Mouse (Mus musculus): ENCODE measurements around the gene Fgf10. TPM values are rescaled to one million over a fixed set of nuclear protein-coding genes. Genes with fewer than 3 reads are reported as not detected.

Fgf10 gene
- total RNA-seq, 2 experiments from 2014 or later, result 5.3 to 6.3 TPM

DNA sequence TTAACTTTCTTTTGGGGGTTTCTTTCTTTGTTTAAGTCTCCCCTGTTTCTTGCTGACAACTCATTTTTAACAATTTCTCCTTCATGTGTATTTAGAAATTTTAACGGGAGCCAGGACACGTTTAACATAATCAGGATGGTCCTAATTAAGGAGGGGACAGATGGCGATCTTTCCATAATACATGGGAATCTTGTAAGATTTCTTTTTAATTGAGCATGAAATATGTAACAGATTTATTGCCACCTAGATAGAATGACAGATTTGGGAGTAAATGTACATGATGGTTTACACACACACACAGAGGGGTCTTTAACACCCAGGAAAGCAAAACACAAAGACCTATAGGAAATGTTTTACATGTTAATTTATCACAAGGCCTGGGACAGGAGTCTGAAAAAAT is 137.1 kb downstream of the Fgf10 start:
- intact Hi-C loops (cut with DNase I), result no loop called here
- DNase-seq (ENCODE audit: extremely low spot score in 1 of 2, low spot score in 2 of 2), result no peak

DNA sequence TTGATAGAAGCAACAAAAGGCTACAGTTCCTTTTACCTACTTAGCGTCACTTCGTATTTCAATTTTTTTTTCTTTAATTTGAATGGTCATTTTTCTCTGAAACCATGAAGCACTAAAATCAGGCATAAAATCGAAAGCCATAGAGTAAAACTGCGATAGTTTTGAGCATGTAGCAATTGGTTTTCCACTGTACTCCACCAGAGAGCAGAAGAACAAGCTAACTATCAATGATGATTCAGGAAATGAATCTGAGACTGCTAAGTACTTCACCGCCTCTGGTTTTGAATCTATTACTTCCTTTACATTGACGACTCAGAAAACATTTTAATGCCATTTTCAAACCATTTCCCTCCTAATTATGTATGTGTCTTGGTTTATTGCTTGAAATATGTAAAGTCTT is 150.2 kb downstream of the Fgf10 start:
- intact Hi-C loops (cut with DNase I), result no loop called here
- no peak for DNase-seq (ENCODE audit: extremely low spot score in 1 of 2, low spot score in 2 of 2)

DNA sequence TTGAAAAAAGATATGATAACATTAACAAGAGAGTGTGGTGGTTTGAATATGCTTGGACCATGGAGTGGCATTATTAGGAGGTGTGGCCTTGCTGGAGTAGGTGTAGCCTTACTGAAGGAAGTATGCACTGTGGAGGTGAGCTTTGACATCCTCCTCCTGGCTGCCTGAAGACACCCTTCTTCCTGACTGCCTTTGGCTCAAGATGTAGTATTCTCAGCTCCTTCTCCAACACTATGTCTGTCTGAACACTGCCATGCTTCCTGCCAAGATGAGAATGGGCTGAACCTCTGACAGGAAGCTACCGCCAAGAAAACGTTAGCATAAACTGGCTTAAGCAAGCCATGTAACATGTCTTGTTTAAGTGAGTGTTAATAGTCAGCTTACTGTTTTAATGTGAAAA is 153.5 kb downstream of the Fgf10 start:
- intact Hi-C loops (cut with DNase I), result no loop called here
- no peak for DNase-seq (ENCODE audit: extremely low spot score in 1 of 2, low spot score in 2 of 2)

DNA sequence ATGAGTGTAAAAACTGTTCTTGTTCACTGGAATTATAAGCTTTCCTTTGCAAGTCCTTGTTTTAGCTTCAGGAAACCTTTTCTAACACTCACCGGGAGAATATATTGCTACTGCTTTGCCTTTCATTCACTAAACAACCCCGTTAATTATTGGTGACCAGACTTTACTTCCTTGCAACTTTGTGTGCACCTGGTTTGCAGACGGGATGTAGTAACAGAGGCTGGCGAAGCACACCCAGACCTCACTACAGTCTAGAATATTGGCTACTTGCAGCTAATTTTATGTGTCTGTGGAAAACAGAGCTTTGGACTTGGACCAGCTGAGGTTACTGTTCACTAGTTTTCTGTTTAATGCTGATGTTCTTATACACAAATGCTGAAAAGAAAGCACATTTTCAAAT is 155.5 kb downstream of the Fgf10 start:
- intact Hi-C loops (cut with DNase I), result no loop called here
- no peak for DNase-seq (ENCODE audit: extremely low spot score in 1 of 2, low spot score in 2 of 2)

DNA sequence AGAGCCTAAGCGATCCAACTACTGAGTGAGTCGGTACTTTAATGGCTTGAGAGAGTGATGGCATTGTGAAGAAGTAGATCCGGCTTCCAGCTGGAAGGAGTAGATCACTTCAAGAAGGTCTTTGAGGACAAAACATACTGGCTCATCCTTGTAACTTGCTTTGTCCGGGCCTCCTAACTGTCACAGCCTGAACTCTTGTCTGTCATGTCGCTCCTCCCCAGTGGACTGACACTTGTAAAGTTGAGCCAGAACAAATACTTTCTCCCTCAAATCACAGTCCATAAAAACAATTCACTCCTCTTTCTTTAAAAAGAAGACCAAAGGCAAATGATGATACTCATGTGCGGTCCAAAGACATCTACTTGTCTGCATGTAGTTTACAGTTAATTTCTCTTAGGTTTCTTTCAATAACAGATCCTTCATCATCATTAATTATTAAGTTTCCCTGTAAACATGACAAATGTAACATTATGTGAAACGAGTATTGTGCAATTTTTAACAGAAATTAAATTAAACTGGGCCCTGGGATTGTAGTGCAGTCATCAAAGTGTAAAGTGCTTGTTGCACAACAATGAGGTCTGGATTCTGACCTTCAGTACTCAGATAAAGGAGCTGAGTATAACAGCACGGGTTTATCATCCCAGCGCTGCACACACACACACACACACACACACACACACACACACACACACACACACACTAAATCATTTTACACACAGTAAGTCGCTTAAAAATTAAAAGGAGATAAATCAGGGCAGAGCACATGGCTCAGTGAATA is 159.2 kb downstream of the Fgf10 start:
- DNase-seq (ENCODE audit: extremely low spot score in 1 of 2, low spot score in 2 of 2), result no peak
- intact Hi-C loops (cut with DNase I), result no loop called here

DNA sequence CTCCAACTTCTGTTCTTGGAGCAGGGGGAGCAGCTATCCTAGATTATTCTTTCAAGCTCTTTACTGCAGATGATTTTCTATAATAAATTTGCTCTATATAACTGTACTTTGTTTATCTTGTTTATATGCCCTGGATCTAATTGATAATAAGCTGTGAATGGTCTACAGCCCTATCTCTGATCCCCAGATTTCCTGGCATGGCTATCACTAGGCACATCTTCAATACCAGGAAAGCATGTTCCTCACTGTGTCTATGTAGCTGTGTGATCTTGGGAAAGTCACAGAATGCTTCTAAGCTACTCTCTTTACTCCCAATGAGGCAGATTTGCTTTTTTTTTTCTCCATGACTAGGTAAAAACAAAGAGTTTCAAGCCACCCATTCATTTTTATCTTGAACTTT is 164.4 kb downstream of the Fgf10 start:
- intact Hi-C loops (cut with DNase I), result no loop called here
- DNase-seq (ENCODE audit: extremely low spot score in 1 of 2, low spot score in 2 of 2), result no peak

DNA sequence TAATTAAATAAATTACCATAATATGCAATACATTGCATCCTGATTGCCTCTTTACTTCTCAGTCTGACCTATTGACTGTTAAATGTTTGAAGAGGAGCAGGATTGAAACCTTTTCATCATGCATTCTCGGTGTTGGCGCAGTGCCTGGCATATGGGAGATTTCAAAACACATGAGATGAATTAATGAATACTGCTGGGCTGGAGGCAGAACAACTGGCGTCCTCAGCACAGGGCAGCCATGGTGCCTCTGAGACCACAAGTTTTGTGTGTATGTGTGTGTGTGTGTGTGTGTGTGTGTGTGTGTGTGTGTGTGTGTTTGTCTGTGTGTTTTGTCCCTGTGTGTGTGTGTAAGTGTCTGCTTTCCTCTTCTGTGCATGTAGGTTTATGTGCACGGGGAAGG is 165.5 kb downstream of the Fgf10 start:
- no peak for DNase-seq (ENCODE audit: extremely low spot score in 1 of 2, low spot score in 2 of 2)
- intact Hi-C loops (cut with DNase I), result no loop called here

Measured in left cerebral cortex, postnatal 10 days (tissue).